Mouse (Mus musculus) erythroblast, embryonic 14.5 days (primary cell): ENCODE results near the gene Rlbp1.

ENCODE experiments used
- GATA1 ChIP-seq: IDR thresholded peaks from 2 replicates; pipeline ENCODE4 v1.6.1; 2012; ENCODE audit warnings: low read length, inconsistent platforms, mixed read lengths
- TAL1 ChIP-seq: IDR thresholded peaks from 3 replicates; pipeline ENCODE4 v1.6.1; 2012; ENCODE audit warnings: low read length, inconsistent platforms, mixed read lengths

DNA sequence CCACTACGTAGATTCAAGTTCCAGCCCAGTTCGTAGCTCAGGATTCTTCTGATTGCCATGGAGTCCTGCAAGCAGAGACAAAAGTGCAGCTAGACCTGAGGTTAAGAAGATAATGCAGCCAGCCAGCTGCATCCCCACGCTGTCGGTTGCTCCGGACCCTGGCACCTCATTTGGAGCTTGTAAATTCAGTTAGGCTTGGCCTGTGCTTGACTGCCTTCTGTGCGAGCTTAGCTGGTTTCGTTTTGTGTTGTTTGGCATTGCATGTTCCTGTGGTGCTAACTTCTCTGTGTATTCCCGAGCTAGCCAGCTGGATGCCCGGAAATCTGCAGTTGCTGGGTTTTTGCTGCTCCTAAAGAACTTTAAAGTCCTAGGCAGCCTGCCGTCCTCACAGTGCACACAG is 39.0 kb upstream of the Rlbp1 start:
- no peak for TF ChIP-seq GATA1
- TF ChIP-seq TAL1: no peak
